Mouse (Mus musculus): Measurements from ENCODE around the gene Dcakd.

Dcakd gene

GRCm38 (mm10) chr11:103046286-103046685, 18.2 kb upstream of the Dcakd start:
- DNase-seq, result no peak

- no peak for DNase-seq
Measured at GRCm38 (mm10) chr11:103043982-103044381, 15.8 kb upstream of the Dcakd start.

DNA sequence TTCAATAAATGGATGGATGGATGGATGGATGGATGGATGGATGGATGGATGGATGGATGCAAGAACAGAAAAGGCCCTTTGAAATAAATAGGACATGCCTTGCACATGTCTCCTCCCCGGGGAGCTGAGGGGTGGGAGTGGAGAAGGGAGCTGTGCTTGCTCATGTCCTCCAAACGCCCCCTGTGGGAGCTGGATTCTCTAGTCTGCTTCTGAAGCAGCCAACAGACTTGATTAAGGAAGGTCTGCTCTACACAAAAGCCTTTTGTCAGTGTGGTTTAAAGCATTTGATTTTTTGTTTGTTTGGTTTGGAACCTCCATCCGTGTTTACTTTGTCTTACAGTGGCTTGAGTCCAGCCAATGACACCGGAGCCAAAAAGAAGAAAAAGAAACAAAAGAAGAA, 14.7 kb upstream of the Dcakd start:
- DNase-seq, result no peak

DNA sequence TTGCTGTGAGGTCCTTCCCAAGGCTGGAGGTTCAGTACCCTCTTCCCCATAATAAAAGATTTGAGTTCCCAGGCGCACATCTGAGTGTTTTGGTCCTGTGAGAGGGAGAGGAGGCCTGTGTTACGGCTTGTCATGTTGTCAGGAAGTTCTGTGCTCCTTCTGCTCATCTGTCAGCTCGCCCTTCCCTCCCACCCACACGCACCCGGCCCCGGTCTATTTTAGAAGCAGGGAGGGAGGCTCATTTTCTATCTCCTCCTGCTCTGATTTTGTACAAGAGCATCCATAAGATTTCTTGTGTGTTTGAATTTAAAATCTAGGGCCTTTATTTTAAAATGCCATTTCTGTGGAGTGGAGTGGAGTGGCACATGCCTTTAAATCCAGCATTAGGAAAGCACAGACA, 9.9 kb upstream of the Dcakd start:
- DNase-seq, result no peak

GRCm38 (mm10) chr11:103036881-103037465, 8.8 kb upstream of the Dcakd start:
- DNase-seq, result no peak

- no peak for DNase-seq
Measured at GRCm38 (mm10) chr11:103035007-103035406, 6.9 kb upstream of the Dcakd start.

GRCm38 (mm10) chr11:103033030-103033429, 4.9 kb upstream of the Dcakd start:
- DNase-seq, result no peak

DNA sequence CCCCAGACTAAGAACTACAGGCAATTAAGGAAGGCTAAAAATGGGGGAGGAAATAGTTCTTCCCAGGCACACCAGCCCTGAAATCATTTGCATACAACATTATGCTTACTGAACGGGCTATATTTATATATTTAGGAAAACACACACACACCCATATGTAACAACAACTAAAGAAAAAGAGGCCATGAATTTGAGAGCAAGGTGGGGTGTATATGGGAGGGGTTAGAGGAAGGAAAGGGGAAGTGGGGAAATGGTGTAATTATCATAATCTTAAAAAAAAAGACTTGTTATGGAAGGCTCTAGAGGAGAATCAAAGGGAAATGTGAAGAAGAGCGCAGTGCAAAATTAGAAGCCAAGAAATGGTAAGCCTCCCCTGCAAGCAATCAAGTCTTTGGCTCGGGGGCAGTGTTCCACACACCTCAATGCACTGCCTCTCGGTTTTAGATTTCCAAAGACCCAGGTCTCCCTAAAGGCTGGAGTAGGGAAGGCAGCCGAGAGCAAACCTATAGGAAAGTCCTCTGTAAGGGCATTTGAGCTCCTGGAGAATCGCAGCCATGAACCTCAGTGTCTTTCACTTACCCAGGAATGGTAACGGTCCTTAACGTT, 460 bp downstream of the Dcakd start:
- no peak for DNase-seq

- DNase-seq, result peak; percentile 94
Measured at GRCm38 (mm10) chr11:103026901-103027300, 1.2 kb downstream of the Dcakd start.

DNA sequence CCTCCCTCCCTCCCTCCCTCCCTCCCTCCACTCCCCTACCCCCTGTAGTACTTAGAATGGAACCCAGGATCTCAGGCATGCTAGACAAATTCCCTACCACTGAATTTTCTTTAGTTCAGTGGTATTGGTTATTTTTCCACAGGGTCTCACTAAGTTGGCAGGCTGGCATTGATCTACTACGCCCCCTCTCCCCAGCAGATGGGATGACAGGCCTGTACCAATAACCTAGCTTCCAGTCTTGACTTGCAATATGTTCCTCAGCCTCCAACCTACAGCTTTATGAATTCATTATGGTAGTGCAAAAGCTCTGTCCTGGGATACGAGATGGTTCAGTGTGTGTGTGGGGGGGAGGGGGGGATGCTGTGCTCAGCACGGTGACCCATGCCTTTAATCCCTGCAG, 4.2 kb downstream of the Dcakd start:
- no peak for DNase-seq

GRCm38 (mm10) chr11:103020713-103021335, 7.3 kb downstream of the Dcakd start:
- DNase-seq, result peak; percentile 87

DNA sequence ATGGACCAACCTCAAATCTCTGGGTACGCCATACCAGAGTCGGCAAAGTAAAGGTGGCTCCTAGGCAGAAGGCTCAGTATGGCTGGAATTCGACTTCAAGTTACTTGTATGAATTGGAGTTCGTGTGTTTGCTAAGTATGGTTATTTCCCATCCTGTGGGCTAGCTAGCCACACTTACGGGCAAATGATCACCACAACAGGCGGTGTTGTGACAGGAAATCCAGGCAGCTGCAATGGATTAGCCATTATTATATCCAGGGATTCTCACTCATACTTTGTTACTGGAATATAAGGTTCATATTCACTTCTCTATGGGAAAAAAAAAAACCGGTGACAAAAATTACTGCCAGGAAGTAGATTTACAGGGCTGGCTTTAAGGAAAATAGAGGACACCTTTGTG, 8.8 kb downstream of the Dcakd start:
- DNase-seq, result no peak

DNA sequence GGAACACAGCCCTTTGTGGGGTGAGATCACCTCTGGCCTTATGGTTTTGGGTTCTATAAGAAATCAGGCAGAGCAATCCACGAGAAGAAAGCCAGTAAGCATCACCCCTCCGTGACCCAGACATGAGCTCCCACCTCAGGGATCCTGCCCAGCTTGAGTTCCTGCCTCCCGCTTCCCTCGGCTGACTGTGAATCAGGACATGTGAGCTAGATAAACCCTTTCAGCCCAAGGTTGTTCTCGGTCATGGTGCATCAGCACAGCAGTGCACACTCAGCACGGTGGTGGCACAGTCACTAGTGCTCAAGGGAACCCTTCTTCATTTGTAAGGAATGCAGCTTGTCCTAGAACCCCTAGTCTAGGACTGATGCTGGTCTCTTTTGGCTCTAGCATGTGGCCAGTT, 9.3 kb downstream of the Dcakd start:
- DNase-seq, result peak; percentile 85

DNA sequence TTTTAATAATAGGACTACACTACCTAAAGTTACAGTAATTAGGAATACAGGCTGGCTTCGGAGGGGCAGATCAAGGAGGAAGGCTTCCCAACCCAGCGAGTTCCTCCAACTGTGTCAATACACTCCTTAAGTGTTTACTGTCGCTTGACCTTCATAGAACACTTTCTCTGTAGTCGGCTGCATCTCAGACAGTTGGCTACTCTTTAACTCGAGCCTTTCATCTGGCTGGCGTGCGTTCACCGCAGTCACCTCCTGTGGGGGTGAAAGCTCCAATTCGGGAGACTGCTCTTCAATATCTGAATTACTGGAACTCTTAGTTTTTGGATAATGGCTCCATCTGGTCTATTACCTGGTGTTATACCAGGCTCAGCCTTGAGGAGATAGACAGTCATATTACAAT, 10.5 kb downstream of the Dcakd start:
- peak; percentile 74 for DNase-seq

DNA sequence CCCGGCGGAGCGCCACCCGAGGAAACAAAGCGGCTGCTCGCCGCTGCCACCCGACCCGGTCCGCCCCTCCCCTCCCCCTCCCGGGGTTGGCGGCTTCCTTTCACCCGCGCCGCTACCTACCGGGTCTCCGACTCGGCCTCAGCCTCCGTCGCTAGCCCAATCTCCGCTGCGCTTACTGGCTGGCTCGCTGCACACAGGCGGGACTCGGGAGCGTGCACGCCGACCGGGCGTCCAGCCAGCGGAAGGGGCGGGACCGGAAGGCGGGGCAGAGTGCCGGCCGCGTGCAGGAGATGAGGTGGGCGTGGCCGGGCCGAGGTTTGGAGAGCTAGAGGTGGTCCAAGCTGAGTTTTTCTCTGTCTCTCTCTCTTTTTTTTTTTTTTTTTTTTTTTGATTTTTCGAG, 11.2 kb downstream of the Dcakd start:
- peak; percentile 100 for DNase-seq

DNA sequence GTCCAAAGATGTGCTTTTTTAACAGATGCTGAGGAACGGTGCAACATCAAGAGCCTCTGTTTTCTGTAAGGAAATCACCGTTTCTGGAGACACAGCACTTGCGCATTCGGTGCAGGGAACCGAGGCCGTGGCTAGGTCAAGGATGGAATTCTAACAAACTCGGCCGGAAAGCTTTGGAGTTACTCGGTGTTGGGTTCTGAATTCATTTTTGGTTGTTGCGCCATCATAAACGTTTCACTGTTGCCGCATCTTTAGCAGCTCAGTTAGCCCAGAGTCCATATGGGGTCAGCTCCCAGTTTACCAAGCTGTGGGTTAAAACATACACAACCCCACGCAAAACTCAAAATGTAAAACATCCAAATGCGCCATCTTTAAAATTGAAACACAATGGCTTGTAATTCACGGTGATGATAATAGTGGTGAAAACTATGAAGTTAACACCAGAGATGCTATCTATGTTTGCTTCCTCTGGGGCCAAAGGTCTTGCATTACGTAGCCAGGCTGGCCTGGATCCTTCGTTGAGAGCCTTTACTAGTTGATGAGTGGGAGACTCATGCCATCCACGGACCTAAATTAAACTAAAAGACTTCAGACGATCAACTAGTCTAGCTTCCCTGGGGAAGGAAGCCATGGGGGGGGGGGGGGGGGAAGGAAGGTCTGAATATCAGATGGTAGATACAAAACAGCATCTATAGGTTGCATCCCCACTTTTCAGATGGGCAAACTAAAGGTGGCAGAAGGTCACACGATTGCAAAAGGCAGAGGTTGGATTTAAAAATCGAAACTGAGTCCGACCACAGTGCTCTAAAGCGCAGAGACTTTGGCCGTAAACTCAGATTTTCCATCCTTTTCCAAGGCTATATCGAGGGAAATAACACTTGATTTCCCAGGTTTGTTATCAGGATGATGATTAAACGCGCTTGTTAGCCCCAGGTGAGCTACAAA, 12.0 kb downstream of the Dcakd start:
- peak; percentile 88 for DNase-seq

- DNase-seq, result no peak
Measured at GRCm38 (mm10) chr11:103011206-103011497, 17.0 kb downstream of the Dcakd start.

GRCm38 (mm10) chr11:103010454-103011205, 17.5 kb downstream of the Dcakd start:
- peak; percentile 88 for DNase-seq

- peak; percentile 88 for DNase-seq
Measured at GRCm38 (mm10) chr11:103009208-103009607, 18.9 kb downstream of the Dcakd start.

GRCm38 (mm10) chr11:103008558-103008957, 19.6 kb downstream of the Dcakd start:
- DNase-seq, result peak; percentile 71

- DNase-seq, result peak; percentile 98
Measured at GRCm38 (mm10) chr11:103007001-103007340, 21.2 kb downstream of the Dcakd start.

- DNase-seq, result peak; percentile 93
Measured at GRCm38 (mm10) chr11:103006286-103007000, 21.7 kb downstream of the Dcakd start.

All from heart, adult 11 months (tissue).